Comparison of ENCODE assay signal across 28 mouse cellular contexts in the genomic region with DNA sequence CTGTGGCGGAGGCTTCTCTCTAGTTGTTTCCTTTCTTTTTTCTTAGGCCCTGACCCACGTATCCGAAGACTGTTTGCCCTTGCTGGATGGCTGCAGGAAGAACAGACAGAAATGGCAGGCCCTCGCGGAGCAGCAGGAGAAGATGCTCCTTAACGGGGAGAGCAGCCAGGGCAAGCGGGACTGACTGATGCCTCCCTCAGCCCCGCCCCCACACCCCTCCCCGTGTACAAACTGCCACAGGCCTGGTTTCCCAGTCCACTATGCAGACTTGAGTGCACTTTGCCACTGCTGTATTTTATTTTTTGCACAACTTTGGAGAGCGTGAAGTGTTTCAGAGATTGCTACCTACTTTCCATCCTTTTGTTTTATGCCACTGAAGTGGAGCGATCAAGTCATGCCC. TPM values are rescaled to one million over a fixed set of nuclear protein-coding genes. Genes with fewer than 3 reads are reported as not detected.
DNase-seq lines count a peak whose midpoint lies in the region; ATAC-seq and TF ChIP-seq lines count a peak whose summit lies in the region.
"Had no signal": no experiment of that assay in that cellular context is flagged by ENCODE, and none has a peak within 500 bp of the region (broad histone marks: within the 10 kb centered on the region; RNA-seq: fewer than 3 reads in every experiment).

No protein-coding gene starts in this region.

- intact Hi-C loops in heart, postnatal 36 days (cut with DNase I) = loop anchor here (5.0 kb wide), 1 partner anchor 47 kb away; no protein-coding TSS in a partner anchor

- no peak overlapping the region for H3K4me2 ChIP-seq in midbrain, embryonic 11.5 days
- H3K4me2 ChIP-seq in midbrain, embryonic 15.5 days = no peak overlapping the region
- H3K4me2 ChIP-seq: heart, embryonic 11.5 days; hindbrain, embryonic 12.5 days; neural tube, embryonic 13.5 days had no signal

- no peak for TF ChIP-seq CTCF in E14TG2a.4 (conservative IDR thresholded peaks at IDR 0.05; ENCODE audit: low read length)

- no peaks in the 10 kb centered on the region for H3K27me3 ChIP-seq in midbrain, embryonic 11.5 days (ENCODE audit: control insufficient read depth, insufficient read depth, low read length)
- H3K27me3 ChIP-seq in midbrain, embryonic 15.5 days (replicated peaks) = no peaks in the 10 kb centered on the region
- no peaks in the 10 kb centered on the region for H3K27me3 ChIP-seq in E14TG2a.4 (ENCODE audit: insufficient read depth, low read length)
- H3K27me3 ChIP-seq: hindbrain, embryonic 12.5 days; neural tube, embryonic 13.5 days; Patski had no signal

- H3K27ac ChIP-seq in midbrain, embryonic 11.5 days (ENCODE audit: low read depth, low read length) = no peak overlapping the region
- H3K27ac ChIP-seq in midbrain, embryonic 15.5 days = no peak overlapping the region
- no peak overlapping the region for H3K27ac ChIP-seq in ES-E14 (ENCODE audit: insufficient read depth, low read depth, low read length, poor library complexity, severe bottlenecking)
- H3K27ac ChIP-seq: forebrain, embryonic 10.5 days; hindbrain, embryonic 12.5 days; left cerebral cortex, adult 2 months; limb, embryonic 10.5 days; neural tube, embryonic 13.5 days had no signal

- H3K9me3 ChIP-seq in midbrain, embryonic 11.5 days (ENCODE audit: control insufficient read depth, low read length) = no peaks in the 10 kb centered on the region
- no peaks in the 10 kb centered on the region for H3K9me3 ChIP-seq in midbrain, embryonic 15.5 days
- H3K9me3 ChIP-seq in E14TG2a.4 (ENCODE audit: low read length) (no peaks in the 10 kb centered on the region), ES-E14 (ENCODE audit: control insufficient read depth, insufficient read depth, low read depth, low read length) (no peaks in the 10 kb centered on the region)
- H3K9me3 ChIP-seq: forebrain, embryonic 10.5 days; hindbrain, embryonic 12.5 days; limb, embryonic 10.5 days; neural tube, embryonic 13.5 days had no signal

- no peaks in the 10 kb centered on the region for H3K36me3 ChIP-seq in midbrain, embryonic 11.5 days (ENCODE audit: control insufficient read depth, insufficient read depth, low read length)
- H3K36me3 ChIP-seq in midbrain, embryonic 15.5 days (replicated peaks) = no peaks in the 10 kb centered on the region
- H3K36me3 ChIP-seq in E14TG2a.4 (ENCODE audit: insufficient read depth, low read length) = no peaks in the 10 kb centered on the region
- H3K36me3 ChIP-seq in ES-E14 (ENCODE audit: control insufficient read depth, insufficient read depth, low read length, poor library complexity, severe bottlenecking) = no peaks in the 10 kb centered on the region
- H3K36me3 ChIP-seq: hindbrain, embryonic 12.5 days; neural tube, embryonic 13.5 days had no signal

- H3K4me1 ChIP-seq in midbrain, embryonic 11.5 days (ENCODE audit: control insufficient read depth, insufficient read depth, low read length) = no peaks in the 10 kb centered on the region
- H3K4me1 ChIP-seq in midbrain, embryonic 15.5 days = no peaks in the 10 kb centered on the region
- H3K4me1 ChIP-seq in E14TG2a.4 (replicated peaks; ENCODE audit: low read depth, low read length) (no peaks in the 10 kb centered on the region), ES-E14 (ENCODE audit: control insufficient read depth in 2 of 2, insufficient read depth in 2 of 2, low read length in 2 of 2, poor library complexity in 1 of 2) (no peaks in the 10 kb centered on the region)
- H3K4me1 ChIP-seq: hindbrain, embryonic 12.5 days; limb, embryonic 10.5 days; neural tube, embryonic 13.5 days had no signal

- DNase-seq in heart, adult 11 months = peak; percentile 82
- DNase-seq in heart, postnatal 36 days = no peak
- DNase-seq in midbrain, embryonic 11.5 days (ENCODE audit: low spot score, missing footprints) = peak; percentile 80
- no peak for DNase-seq in ES-E14 (ENCODE audit: low read depth, low spot score)
- DNase-seq in gastrocnemius, adult 18-20 months (ENCODE audit: low spot score) = no peak
- DNase-seq: adrenal gland, postnatal 14 days; B cell, adult 2 months; cerebellum, postnatal 36 days; gastrocnemius, postnatal 25 days; kidney, adult 8-10 months; kidney, postnatal 25 days; liver, postnatal 0 days; lung, postnatal 10 days; right cerebral cortex, postnatal 25 days; thymus, adult 2 months had no signal

- no peak overlapping the region for H3K4me3 ChIP-seq in midbrain, embryonic 11.5 days (ENCODE audit: low read depth, low read length)
- H3K4me3 ChIP-seq in midbrain, embryonic 15.5 days = no peak overlapping the region
- H3K4me3 ChIP-seq in E14TG2a.4 (replicated peaks; ENCODE audit: low read length) = peak overlapping the region; percentile 65
- H3K4me3 ChIP-seq in ES-E14 (ENCODE audit: insufficient read depth in 1 of 2, low read depth in 1 of 2, low read length in 2 of 2, poor library complexity in 1 of 2, severe bottlenecking in 1 of 2) = peak overlapping the region; percentile 13 to 31; a peak in 3 of 4 replicates
- H3K4me3 ChIP-seq: forebrain, embryonic 10.5 days; hindbrain, embryonic 12.5 days; left cerebral cortex, adult 2 months; limb, embryonic 10.5 days; neural tube, embryonic 13.5 days had no signal

- 50% methylated on average over 11 of the region's 11 CpGs for WGBS in midbrain, embryonic 11.5 days
- WGBS in midbrain, embryonic 15.5 days = 46% methylated on average over 11 of the region's 11 CpGs

- no peak for ATAC-seq in midbrain, embryonic 11.5 days (ENCODE audit: low FRiP score)
- ATAC-seq in midbrain, embryonic 15.5 days (replicated peaks) = no peak
- ATAC-seq: inflammation-experienced regulatory T-cells, adult 6 months; liver, postnatal 0 days; Patski had no signal

- in situ Hi-C loops in ES-E14 (cut with MboI; ENCODE audit: low sequenced_read_pairs in 2 of 2, unreplicated experiment in 2 of 2) = no loop called here

- H3K9ac ChIP-seq in midbrain, embryonic 11.5 days (ENCODE audit: low read length) = no peak overlapping the region
- H3K9ac ChIP-seq in midbrain, embryonic 15.5 days = no peak overlapping the region
- H3K9ac ChIP-seq in ES-E14 (ENCODE audit: insufficient read depth, low read depth, low read length, poor library complexity, severe bottlenecking) = peak overlapping the region; percentile 65
- H3K9ac ChIP-seq: hindbrain, embryonic 12.5 days; liver, postnatal 0 days; neural tube, embryonic 13.5 days had no signal

TF ChIP-seq in ES-E14, 5 proteins besides CTCF, POLR2A, EP300 and RAD21:
- TF ChIP-seq HCFC1 (IDR thresholded peaks at IDR 0.05; ENCODE audit: borderline replicate concordance, insufficient read depth, low read length) (no peak), CHD2 (IDR thresholded peaks at IDR 0.05; ENCODE audit: low read depth, low read length) (no peak), MAFK (IDR thresholded peaks at IDR 0.05; ENCODE audit: insufficient read depth, low read depth, low read length) (no peak), ZNF384 (IDR thresholded peaks at IDR 0.05; ENCODE audit: low read depth, low read length) (no peak), ZC3H11A (IDR thresholded peaks at IDR 0.05; ENCODE audit: borderline replicate concordance, low read depth, low read length) (no peak)

RNA-seq across cellular contexts. Expression of a gene that starts 39.7 kb away (rescaled TPM):
- not detected for total RNA-seq in heart, postnatal 36 days (2021)
- not detected in 2 replicates for polyA plus RNA-seq in midbrain, embryonic 11.5 days (2014; fragmentation: Nextera tagmentation; extraction: Ambion mirVana)
- 0.76 TPM in 1 of 2 replicates, not detected in the other for polyA plus RNA-seq in midbrain, embryonic 15.5 days (2015; fragmentation: Nextera tagmentation; extraction: Ambion mirVana)
- not detected in 2 replicates for total RNA-seq in ES-E14 (2012; rRNA removed)
- total RNA-seq in gastrocnemius, adult 18-20 months (2021) = not detected
- total RNA-seq: gastrocnemius, postnatal 25 days; left cerebral cortex, adult 2 months; megakaryocyte, adult 5-6 weeks had no signal
- polyA plus RNA-seq: brain, embryonic 14.5 days; forebrain, embryonic 10.5 days; hindbrain, embryonic 12.5 days; inflammation-experienced regulatory T-cells, adult 6 months; limb, embryonic 10.5 days; neural tube, embryonic 13.5 days; Patski; spleen, adult 2 months had no signal

Comparison
In these comparisons a context has a peak if more than half of its experiments do, and no peak if none do; other contexts are left out.
1. DNase-seq: peak in heart, adult 11 months (single experiment) and midbrain, embryonic 11.5 days (single experiment); none in heart, postnatal 36 days (0 of 2), ES-E14 (single experiment) and gastrocnemius, adult 18-20 months (single experiment).
2. H3K4me3 ChIP-seq: peak in E14TG2a.4 (single experiment) and ES-E14 (2 of 2); none in midbrain, embryonic 11.5 days (single experiment) and midbrain, embryonic 15.5 days (single experiment).